Mouse (Mus musculus) stomach, postnatal 0 days (tissue): ENCODE results near the gene Prkab2.

Source experiments
- CTCF ChIP-seq: IDR thresholded peaks from 2 replicates; pipeline ENCODE4 v1.5.1; 2016; ENCODE audit warnings: antibody characterized with exemption, low read depth, mild to moderate bottlenecking, moderate library complexity
- EP300 ChIP-seq: optimal IDR thresholded peaks from 2 replicates; pipeline ENCODE3; 2016; ENCODE audit warnings: antibody characterized with exemption

GRCm38 (mm10) chr3:97648518-97648917 is 9.5 kb upstream of the Prkab2 start:
- TF ChIP-seq EP300 (no peak), CTCF (no peak)
